Mouse (Mus musculus): ENCODE measurements around the gene Rflnb.

Gene Rflnb

DNA sequence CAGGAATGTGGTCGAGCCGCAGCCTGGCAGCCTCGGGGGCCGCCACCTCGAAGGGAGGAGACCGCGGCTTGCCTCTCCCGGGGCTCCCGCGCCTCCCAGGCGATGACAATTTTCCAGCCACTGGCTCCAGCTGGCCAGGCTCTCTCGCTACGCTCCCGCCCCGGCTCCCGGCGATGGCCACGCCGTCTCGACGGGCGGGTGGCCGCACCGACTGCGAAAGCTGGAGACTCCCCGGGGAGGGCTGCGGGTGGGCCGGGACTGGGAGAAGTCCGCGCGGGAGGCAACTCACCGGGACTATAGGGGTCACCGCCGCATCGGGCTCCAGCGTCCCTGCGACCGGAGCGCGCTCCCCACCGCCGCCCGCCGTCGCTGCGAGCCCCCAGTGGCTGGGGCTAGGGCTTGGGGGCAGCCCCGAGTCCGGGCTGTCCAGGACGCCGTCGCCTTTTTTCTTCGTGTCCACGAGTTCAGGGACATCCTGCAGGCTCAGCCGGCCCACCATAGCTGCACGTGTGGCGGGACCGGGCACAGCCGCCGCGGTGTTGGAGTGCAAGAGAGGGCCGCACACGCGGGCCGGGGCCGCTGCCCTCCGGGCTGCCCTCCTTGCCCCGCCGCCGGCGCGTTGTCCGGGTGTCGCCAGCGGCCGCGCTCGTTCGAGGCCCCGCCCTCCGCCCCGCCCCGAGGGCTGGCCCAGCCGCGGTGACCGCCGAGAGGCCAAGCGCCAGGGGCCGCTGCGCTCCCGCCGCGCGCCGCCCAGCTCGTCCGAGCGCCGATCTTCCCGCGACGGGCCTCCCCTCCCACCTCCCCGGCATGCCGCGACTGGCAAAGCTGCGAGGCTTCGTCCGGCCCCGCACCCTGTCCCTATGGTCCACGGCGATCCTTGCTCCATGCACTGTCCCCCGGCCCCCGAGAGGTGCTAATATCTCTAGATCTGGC, at the start of gene Rflnb:
Rflnb (minus strand) TSS at position 644 of the 933 bp plus-strand sequence.
- DNase-seq (ENCODE audit: low read depth), result peak; percentile 46

GRCm38 (mm10) chr11:76077341-76077740, 49.8 kb upstream of the Rflnb start:
- no peak for DNase-seq (ENCODE audit: low read depth)

GRCm38 (mm10) chr11:76074296-76075093, 46.9 kb upstream of the Rflnb start:
- no peak for DNase-seq (ENCODE audit: low read depth)

DNA sequence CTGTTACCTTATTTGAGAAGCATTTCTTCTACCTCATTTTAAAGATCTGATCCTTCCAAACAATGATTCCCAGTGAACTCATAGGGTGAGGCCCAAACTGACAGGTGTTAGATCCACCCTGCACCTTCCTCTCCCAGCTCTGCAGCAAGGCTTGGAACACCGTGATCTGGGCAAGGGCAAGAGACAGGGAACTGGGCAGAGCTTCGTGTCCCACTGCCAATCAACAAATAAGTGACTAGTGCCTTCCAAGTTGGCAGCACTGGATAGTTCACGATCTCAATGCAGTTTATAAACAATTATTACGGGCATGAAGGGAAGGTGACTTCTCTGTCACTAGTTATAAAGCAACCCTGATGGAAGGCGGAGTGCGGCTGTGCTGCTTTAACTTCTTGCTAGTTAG, 42.2 kb upstream of the Rflnb start:
- no peak for DNase-seq (ENCODE audit: low read depth)

DNA sequence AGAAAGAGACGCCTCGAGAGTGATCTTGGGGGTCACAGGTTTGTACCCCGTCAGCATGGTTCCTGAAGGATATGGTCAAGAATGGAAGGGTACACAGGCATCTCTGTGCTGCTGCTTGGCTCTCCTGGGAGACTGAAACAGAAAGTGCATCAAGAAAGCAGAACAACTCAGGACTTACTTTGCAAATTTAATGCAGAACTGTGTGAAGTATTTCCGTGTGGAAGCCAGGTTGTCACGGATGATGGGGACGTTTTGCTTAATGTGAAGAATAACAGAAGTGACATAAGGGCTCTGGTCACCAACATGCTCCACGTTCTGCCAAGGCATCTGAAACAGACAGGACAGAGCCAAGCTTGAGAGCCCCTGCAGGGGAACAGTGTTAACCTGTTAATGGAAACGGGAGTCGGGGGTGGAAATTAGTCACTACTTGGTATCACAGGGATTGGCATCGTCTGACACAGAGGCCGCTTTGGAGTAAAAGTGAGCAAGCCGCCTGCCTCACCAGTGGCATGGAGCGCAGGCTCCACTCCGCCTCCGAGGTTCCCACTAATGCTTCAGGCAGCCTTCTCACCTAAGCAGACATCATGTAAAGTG, 39.1 kb upstream of the Rflnb start:
- no peak for DNase-seq (ENCODE audit: low read depth)

- DNase-seq (ENCODE audit: low read depth), result no peak
These were observed 38.0 kb upstream of the Rflnb start for GRCm38 (mm10) chr11:76065521-76066095.

GRCm38 (mm10) chr11:76064411-76064810, 36.8 kb upstream of the Rflnb start:
- no peak for DNase-seq (ENCODE audit: low read depth)

- no peak for DNase-seq (ENCODE audit: low read depth)
These were observed 33.3 kb upstream of the Rflnb start for GRCm38 (mm10) chr11:76060906-76061305.

- peak; percentile 98 for DNase-seq (ENCODE audit: low read depth)
These were observed 32.4 kb upstream of the Rflnb start for GRCm38 (mm10) chr11:76059971-76060370.

GRCm38 (mm10) chr11:76056487-76056886, 28.9 kb upstream of the Rflnb start:
- no peak for DNase-seq (ENCODE audit: low read depth)

- DNase-seq (ENCODE audit: low read depth), result no peak
These were observed 24.9 kb upstream of the Rflnb start for GRCm38 (mm10) chr11:76052496-76052895.

GRCm38 (mm10) chr11:76050967-76051512, 23.5 kb upstream of the Rflnb start:
- DNase-seq (ENCODE audit: low read depth), result no peak

DNA sequence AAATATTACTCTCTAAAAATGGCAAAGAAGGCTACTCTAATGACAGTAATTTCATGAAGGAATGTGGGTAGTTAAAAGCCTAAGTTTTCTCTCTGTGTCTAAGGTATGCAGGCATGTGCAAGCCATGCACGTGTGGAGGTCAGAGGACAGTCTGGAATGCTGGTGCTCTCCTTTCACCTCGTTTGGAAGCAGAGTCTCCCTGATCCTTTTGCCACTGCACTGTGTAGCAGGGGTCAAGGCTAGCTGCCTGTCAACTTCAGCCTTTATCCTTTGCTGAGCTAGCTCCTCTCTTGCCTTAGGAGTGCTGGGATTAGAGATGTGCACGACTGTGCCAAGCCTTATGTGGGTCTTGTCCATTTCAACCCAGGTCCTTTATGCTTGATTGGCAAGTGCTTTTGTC, 22.9 kb upstream of the Rflnb start:
- DNase-seq (ENCODE audit: low read depth), result no peak

GRCm38 (mm10) chr11:76045367-76045766, 17.8 kb upstream of the Rflnb start:
- DNase-seq (ENCODE audit: low read depth), result no peak

GRCm38 (mm10) chr11:76044468-76044867, 16.9 kb upstream of the Rflnb start:
- no peak for DNase-seq (ENCODE audit: low read depth)

DNA sequence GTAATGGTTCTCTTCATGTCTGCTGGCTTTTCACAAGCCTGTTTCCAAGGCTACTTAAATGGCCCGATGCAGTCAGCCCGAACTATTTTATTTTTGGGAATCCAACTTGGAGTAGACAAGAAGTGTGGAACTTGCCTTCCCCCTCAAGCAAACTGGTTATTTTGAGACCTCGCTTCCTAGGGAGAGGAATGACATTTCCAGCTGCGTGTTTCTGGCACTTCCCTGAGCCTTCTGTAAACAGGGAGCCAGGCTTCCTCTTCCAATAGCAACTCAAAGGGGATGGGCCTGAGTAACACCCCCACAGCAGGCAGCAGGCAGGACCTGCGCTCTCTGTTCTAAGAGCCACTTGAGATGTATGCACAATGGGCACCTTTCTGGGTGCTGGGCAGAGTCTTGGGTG, 15.3 kb upstream of the Rflnb start:
- DNase-seq (ENCODE audit: low read depth), result no peak

DNA sequence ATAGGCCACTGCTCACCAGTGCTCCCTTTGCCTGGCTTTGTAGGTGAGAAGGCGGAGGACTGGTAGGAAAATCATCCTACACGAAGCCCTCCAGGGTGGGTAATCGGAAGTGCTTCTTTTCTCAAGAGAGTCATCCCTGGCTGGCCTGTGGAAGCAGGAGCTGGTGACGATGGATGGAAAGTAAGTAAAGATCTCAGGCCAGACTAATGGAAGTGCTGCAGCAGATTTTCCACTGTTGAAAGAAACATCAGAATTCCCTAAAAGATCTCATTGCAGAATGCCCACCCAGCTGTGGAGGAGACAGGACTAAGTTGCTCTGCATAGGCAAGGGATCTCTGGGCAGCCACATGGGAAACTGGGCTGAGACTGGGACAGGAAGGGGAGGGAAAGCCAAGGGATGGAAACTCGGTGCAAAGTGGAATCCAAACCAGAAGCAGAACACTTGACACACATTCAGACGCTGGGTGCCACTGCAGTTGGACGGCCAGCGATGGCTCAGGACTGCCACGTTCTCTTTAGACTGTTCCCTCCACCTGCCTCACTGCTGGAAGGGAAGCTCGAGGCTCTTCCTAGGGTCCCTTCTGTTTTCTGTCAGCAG, 14.6 kb upstream of the Rflnb start:
- no peak for DNase-seq (ENCODE audit: low read depth)

DNA sequence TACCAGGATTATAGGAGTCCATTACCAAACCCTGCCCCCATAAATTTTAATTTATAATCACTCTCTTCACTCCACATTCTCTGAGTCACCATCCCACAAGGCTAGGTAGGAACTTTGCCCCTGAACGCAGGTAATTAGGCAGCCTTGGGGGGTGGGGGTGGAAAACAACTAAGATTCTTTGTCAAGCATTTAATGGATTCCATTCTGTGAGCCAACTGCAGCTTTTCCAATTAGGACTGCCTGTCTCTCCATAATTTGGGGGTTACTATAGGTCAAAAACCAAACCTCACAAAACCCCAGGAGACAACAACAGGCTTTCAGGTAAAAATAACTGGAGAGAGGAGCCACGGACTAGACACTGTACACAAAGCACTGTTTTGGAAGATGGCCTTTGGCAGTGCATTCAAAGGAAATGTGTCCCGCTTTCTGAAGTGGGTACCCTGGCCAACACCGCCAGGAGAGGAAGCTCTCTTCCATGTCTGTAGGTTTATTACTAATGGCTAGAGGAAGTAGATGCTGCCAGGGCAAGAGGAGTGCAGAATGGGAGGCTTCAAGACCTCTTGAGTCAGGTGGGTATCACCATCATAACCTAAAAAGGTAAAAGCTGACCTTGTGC, 13.3 kb upstream of the Rflnb start:
- DNase-seq (ENCODE audit: low read depth), result no peak

DNA sequence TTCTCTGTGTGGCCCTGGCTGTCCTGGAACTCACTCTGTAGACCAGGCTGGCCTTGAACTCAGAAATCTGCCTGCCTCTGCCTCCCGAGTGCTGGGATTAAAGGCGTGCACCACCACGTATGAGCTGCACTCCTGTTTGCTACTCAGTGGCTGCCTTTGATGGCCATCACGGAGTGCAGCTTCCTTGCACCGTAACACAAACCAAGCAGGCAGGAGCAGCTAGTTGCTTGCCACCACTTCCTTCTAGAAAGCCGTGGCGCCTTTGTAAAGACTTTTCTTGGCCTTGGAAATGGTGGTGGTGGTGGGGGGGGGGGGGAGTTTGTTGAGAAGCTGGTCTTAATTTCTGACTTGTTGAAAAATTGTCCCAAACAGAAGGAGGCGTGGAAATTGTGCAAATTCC, 12.5 kb upstream of the Rflnb start:
- no peak for DNase-seq (ENCODE audit: low read depth)

DNA sequence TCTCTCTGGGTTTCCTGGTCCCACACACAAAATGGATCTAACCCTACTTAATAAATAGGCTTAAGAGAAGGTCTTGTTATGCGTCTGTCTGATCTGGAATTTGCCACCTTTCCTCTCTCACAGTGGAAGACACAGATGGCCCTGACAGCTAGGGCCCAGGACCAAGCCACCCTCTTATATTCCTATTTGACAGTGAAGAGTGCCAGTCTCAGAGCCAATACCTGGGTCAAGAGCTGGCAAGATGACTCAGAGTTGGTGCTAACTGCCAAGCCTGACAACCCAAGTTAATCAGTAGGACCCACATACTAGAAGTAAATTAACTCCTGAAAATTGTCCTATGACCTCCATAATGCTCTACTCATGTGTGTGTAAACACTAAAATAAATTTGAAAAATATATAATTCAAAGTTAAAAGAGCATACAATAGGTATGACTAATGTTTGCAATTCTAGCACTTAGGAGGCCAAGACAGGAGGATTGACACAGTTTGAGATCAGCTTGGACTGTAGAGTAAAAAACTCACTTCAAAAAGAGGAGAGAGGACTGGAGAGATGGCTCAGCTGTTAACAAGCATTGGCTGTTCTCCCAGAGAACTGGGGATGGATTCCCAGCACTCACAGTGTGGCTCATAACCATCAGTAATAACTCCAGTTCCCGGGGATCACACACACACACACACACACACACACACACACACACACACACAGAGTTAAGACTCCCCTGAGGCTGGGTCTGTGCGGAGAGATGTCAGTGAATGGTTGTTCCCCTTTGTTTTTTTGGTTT, 11.9 kb upstream of the Rflnb start:
- DNase-seq (ENCODE audit: low read depth), result no peak

Data from fibroblast of lung, adult 2 months (primary cell).